Mouse (Mus musculus): ENCODE data around the gene Gm10097. TPM values are rescaled to one million over a fixed set of nuclear protein-coding genes. Genes with fewer than 3 reads are reported as not detected.

The Gm10097 gene
- total and polyA plus RNA-seq, 3 experiments: 0.12 to 0.61 (median 0.16) TPM

DNA sequence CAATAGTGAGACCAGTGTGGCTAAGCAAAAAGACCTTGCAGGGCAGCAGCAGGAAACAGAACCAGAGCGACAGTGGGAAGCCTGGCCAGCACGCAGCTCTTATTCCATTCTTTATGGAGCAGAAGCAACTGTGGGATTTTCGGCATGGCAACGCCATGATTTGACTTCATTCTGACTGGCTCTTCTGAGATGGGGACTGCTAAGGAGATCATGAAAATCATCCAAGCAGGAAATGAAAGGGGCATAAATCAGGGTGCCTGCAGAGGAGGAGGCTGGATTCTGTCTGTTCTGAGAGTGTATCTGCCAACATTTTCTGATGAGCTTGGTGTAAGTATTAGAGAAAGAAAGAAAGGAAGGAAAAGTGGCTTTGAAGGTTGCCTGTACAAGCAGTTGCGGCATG lies 47.2 kb downstream of the Gm10097 start:
- Histone ChIP-seq H3K79me2 (replicated peaks; ENCODE audit: control insufficient read depth, insufficient read depth, low read length) (no peaks in the 10 kb centered on the region), H3K4me1 (ENCODE audit: control insufficient read depth, insufficient read depth, low read length) (no peaks in the 10 kb centered on the region), H3K36me3 (ENCODE audit: control insufficient read depth, insufficient read depth, low read length) (no peaks in the 10 kb centered on the region; the same call in none of the 2 replicates), H3K27me3 (ENCODE audit: control insufficient read depth, insufficient read depth, low read length) (no peaks in the 10 kb centered on the region), H3K4me3 (no peak overlapping the region), H3K27ac (no peak overlapping the region), H3K9ac (ENCODE audit: low read depth, low read length) (no peak overlapping the region)
- no peak for DNase-seq
- intact Hi-C loops (cut with DNase I): no loop called here
- TF ChIP-seq POLR2A (IDR thresholded peaks at IDR 0.05; ENCODE audit: insufficient read depth, low read depth, low read length): no peak
- no peak for TF ChIP-seq EP300 (IDR thresholded peaks at IDR 0.05; ENCODE audit: insufficient read depth, low read depth, low read length)
- TF ChIP-seq CTCF (IDR thresholded peaks at IDR 0.05): no peak
- WGBS: 95% methylated on average over 5 of the region's 5 CpGs

DNA sequence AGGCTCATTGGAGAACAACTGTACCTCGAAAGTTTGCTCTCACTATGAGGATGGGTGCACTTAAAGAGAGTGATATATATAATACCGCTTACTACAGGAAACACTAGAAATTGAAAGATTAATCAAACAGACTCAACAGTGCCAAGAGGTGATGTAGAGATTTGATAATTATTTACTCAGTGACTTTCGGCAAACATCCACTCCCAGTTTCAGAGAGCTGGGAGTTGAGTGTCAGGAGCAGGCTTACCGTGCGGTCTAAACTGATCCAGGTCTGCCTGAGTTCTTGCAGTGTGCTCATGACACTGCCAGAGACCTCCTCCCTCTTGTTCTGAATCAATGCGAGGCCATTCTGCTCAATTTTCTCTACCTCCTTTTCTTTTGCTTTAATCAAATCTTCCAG lies 47.7 kb downstream of the Gm10097 start:
- no peaks in the 10 kb centered on the region; the same call in none of the 2 replicates for H3K36me3 ChIP-seq (ENCODE audit: control insufficient read depth, insufficient read depth, low read length)
- intact Hi-C loops (cut with DNase I): no loop called here
- no peak for DNase-seq
- H3K4me1 ChIP-seq (ENCODE audit: control insufficient read depth, insufficient read depth, low read length): no peaks in the 10 kb centered on the region
- no peak overlapping the region for H3K27ac ChIP-seq
- 94% methylated on average over 6 of the region's 6 CpGs for WGBS
- H3K27me3 ChIP-seq (ENCODE audit: control insufficient read depth, insufficient read depth, low read length): no peaks in the 10 kb centered on the region
- H3K9ac ChIP-seq (ENCODE audit: low read depth, low read length): no peak overlapping the region
- H3K79me2 ChIP-seq (replicated peaks; ENCODE audit: control insufficient read depth, insufficient read depth, low read length): no peaks in the 10 kb centered on the region
- H3K4me3 ChIP-seq: no peak overlapping the region
- TF ChIP-seq POLR2A (IDR thresholded peaks at IDR 0.05; ENCODE audit: insufficient read depth, low read depth, low read length) (no peak), EP300 (IDR thresholded peaks at IDR 0.05; ENCODE audit: insufficient read depth, low read depth, low read length) (no peak), CTCF (IDR thresholded peaks at IDR 0.05) (no peak)
